Mouse (Mus musculus): Measurements from ENCODE around the gene Dpm1. TPM values are rescaled to one million over a fixed set of nuclear protein-coding genes. Genes with fewer than 3 reads are reported as not detected.

Dpm1 gene
- 26.3 and 37.1 TPM in 2 replicates for polyA plus RNA-seq (2012; rRNA removed)

DNA sequence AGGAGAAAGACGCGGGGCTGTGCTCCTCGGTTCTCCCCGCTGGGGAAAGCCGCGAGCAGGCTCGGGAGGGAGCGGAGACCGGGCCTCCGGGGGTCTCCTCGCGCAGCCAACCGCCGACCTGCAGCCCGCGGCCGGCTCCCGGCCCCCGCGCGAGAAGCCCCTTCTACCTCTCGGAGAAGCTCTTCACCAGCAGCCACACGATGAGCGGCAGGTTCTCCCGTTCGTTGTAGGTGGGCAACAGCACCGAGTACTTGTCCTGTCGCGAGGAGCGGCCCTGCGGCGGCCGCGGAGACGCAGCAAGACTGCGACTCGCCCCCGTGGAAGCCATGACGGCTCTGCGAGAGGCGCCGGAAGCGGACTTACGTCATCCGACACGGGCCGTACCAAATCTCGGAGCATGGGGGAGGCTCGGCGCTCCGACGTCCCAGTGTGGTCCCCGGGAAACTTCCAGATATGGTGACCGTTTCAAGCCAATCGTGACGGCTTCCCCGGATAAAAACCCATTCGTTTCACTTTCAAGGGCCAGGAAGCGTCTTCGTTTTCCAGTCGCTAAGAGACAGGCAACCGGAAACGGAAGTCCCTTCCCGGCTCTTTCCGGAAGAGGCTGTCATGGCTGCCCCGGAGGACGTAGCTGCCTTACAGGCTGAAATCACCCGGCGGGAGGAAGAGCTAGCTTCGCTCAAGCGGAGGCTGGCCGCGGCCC lies at the start of gene Dpm1, which contains the start of the genes Gm20716 and Mocs3:
Gene Dpm1, minus strand, starts transcription at position 566 of the 703 bp plus-strand sequence.
Gene Gm20716, minus strand, starts transcription at position 339 of the 703 bp plus-strand sequence.
Gene Mocs3, plus strand, starts transcription at position 597 of the 703 bp plus-strand sequence.

DNA sequence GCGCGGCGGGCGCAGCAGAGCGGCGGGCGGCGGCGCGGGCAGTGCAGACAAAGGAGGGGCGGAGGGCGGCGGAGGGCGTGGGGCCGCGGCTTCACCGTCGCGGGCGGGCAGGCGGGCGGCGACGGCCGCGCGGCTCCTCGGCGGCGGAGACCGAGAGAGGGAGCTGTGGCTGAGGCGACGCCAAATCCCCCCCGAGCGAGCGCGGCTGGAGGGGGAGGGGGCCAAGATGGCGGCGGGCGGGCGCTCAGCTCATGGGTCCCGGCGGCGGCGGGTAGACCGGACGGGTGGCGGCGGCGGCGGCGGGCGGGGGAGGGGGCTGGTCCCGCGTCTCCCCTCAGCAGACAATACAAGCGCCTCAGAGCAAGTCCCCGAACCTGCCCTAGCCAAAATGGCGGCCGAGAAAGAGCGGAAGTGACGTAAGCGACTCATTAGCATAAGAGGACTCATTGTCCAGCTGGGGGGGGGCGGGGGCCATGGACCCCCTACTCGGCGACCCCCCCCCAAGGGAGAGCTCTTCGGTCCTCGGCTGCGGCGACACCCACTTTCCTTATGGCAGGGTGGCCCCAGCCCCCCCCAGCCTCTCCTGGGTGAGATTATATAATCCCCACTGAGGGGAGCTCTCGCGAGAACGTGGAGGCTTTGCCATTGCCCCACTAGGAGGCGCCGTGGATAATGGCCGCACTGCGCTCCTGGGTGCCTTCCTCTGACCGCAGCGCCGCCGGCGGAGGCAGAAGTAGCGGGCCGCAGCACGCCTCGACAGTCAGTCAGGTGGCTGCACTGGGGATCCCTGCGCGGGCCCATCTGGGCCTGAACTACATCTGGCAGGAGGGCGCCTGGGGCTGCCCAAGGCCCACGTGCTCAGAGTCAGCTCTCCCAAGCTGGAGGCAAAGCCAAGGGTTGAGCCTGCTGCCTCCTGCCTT lies 23.4 kb downstream of the Dpm1 start, which contains the start of gene Adnp:
Gene Adnp, minus strand, starts transcription at position 388 of the 920 bp plus-strand sequence.

Other genes starting within 250 kb of the Dpm1 start
- 7.4 and 8.9 TPM in 2 replicates for gene Ripor3, start 220.0 kb downstream of the Dpm1 start, polyA plus RNA-seq (2012; rRNA removed)
- gene Pard6b, start 149.6 kb downstream of the Dpm1 start, polyA plus RNA-seq (2012; rRNA removed): 9.9 and 11.0 TPM in 2 replicates
- gene Adnp, start 23.5 kb downstream of the Dpm1 start, polyA plus RNA-seq (2012; rRNA removed): 23.3 TPM in 2 replicates
- not detected in 2 replicates for gene Gm20716, start 227 bp downstream of the Dpm1 start, polyA plus RNA-seq (2012; rRNA removed)
- 58.1 and 100 TPM in 2 replicates for gene Mocs3, start within 50 bp of the Dpm1 start, polyA plus RNA-seq (2012; rRNA removed)
- 4.0 and 4.7 TPM in 2 replicates for gene Kcng1, start 51.1 kb upstream of the Dpm1 start, polyA plus RNA-seq (2012; rRNA removed)